In the genomic region with DNA sequence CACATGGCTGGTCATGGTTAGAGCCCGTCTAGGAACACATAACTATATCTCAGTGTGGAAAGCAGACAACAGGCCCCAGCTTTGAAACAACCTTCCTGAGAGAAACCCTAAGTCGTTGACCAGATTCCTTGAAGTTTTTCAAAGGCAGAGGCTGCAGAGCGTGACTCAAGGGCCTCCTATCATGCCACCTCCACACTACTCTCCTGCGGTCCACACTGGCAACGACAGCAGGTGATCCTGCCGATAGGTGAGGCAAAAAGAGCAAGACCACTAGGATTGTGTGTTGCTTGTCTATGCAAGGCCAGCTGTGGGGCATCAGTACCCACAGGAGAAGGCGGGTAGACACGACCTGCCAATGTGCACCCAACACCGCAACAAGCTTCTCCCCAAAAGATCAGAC, we compare ENCODE assay signal across 23 mouse cellular contexts. TPM values are rescaled to one million over a fixed set of nuclear protein-coding genes. Genes with fewer than 3 reads are reported as not detected.
"Had no signal": no experiment of that assay in that cellular context is flagged by ENCODE, and none has a peak within 500 bp of the region (broad histone marks: within the 10 kb centered on the region; RNA-seq: fewer than 3 reads in every experiment).

No protein-coding gene starts in this region.

- H3K27ac ChIP-seq: neural tube, embryonic 13.5 days; neural tube, embryonic 15.5 days; stomach, embryonic 15.5 days; stomach, postnatal 0 days had no signal

- H3K27me3 ChIP-seq: neural tube, embryonic 13.5 days; neural tube, embryonic 15.5 days; stomach, embryonic 15.5 days had no signal

- H3K36me3 ChIP-seq: neural tube, embryonic 13.5 days; neural tube, embryonic 15.5 days; stomach, embryonic 15.5 days had no signal

- DNase-seq: retina, postnatal 1 day; right cerebral cortex, adult 18-20 months; right cerebral cortex, postnatal 14 days; right cerebral cortex, postnatal 25 days; right cerebral cortex, postnatal 4 days; spleen, adult 18-20 months; thymus, adult 18-20 months; thymus, adult 2 months; thymus, postnatal 14 days; thymus, postnatal 25 days; thymus, postnatal 36 days; thymus, postnatal 4 days had no signal

- H3K9me3 ChIP-seq: neural tube, embryonic 13.5 days; neural tube, embryonic 15.5 days; stomach, embryonic 15.5 days had no signal

- H3K9ac ChIP-seq: neural tube, embryonic 13.5 days; neural tube, embryonic 15.5 days; stomach, embryonic 15.5 days had no signal

- H3K4me2 ChIP-seq: neural tube, embryonic 13.5 days; neural tube, embryonic 15.5 days; stomach, embryonic 15.5 days had no signal

- H3K4me1 ChIP-seq: neural tube, embryonic 13.5 days; neural tube, embryonic 15.5 days had no signal

- H3K4me3 ChIP-seq: neural tube, embryonic 13.5 days; neural tube, embryonic 15.5 days; stomach, embryonic 15.5 days had no signal

RNA-seq across cellular contexts. Expression of a gene that starts 36.2 kb away (rescaled TPM):
- total RNA-seq: neutrophil, adult 5-6 weeks had no signal

RNA-seq across cellular contexts. Expression of a gene that starts 43.9 kb away (rescaled TPM):
- total RNA-seq: neutrophil, adult 5-6 weeks had no signal
- polyA plus RNA-seq: neural tube, embryonic 13.5 days; neural tube, embryonic 14.5 days; neural tube, embryonic 15.5 days; spleen, adult 2 months; stomach, embryonic 14.5 days; stomach, embryonic 15.5 days; stomach, embryonic 16.5 days; stomach, postnatal 0 days; thymus, adult 2 months; thymus, postnatal 0 days; urinary bladder, adult 2 months had no signal
